Mouse (Mus musculus) layer of hippocampus, adult 11-12 months (tissue): ENCODE results near the gene Sipa1l2.

Experiments used
- DNase-seq: peaks from one replicate; pipeline ENCODE4 v3.0.0; 2022; ENCODE audit warnings: low spot score

Sipa1l2 gene

GRCm38 (mm10) chr8:125576127-125576526 is 6.5 kb upstream of the Sipa1l2 start:
- no peak for DNase-seq

GRCm38 (mm10) chr8:125574280-125574679 is 4.7 kb upstream of the Sipa1l2 start:
- peak; percentile 72 for DNase-seq

- no peak for DNase-seq
Measured at GRCm38 (mm10) chr8:125572246-125572645, 2.6 kb upstream of the Sipa1l2 start.

GRCm38 (mm10) chr8:125570835-125571465 is 1.3 kb upstream of the Sipa1l2 start:
- DNase-seq: peak; percentile 52

GRCm38 (mm10) chr8:125570389-125570788 is 781 bp upstream of the Sipa1l2 start:
- DNase-seq: no peak

GRCm38 (mm10) chr8:125568851-125569532 is 616 bp downstream of the Sipa1l2 start:
- peak; percentile 63 for DNase-seq

GRCm38 (mm10) chr8:125568421-125568850 is 1.2 kb downstream of the Sipa1l2 start:
- DNase-seq: peak; percentile 42

GRCm38 (mm10) chr8:125567569-125567968 is 2.0 kb downstream of the Sipa1l2 start:
- no peak for DNase-seq

GRCm38 (mm10) chr8:125562878-125563277 is 6.7 kb downstream of the Sipa1l2 start:
- no peak for DNase-seq

- DNase-seq: no peak
Measured at GRCm38 (mm10) chr8:125560825-125561490, 8.7 kb downstream of the Sipa1l2 start.

- DNase-seq: no peak
Measured at GRCm38 (mm10) chr8:125559066-125559653, 10.4 kb downstream of the Sipa1l2 start.

- peak; percentile 89 for DNase-seq
Measured at GRCm38 (mm10) chr8:125558109-125559065, 11.2 kb downstream of the Sipa1l2 start.

- DNase-seq: no peak
Measured at GRCm38 (mm10) chr8:125557391-125558108, 12.1 kb downstream of the Sipa1l2 start.

GRCm38 (mm10) chr8:125556706-125557105 is 12.9 kb downstream of the Sipa1l2 start:
- DNase-seq: no peak

- no peak for DNase-seq
Measured at GRCm38 (mm10) chr8:125550567-125550966, 19.0 kb downstream of the Sipa1l2 start.

GRCm38 (mm10) chr8:125547296-125547695 is 22.3 kb downstream of the Sipa1l2 start:
- no peak for DNase-seq

- DNase-seq: peak; percentile 69
Measured at GRCm38 (mm10) chr8:125545866-125546265, 23.7 kb downstream of the Sipa1l2 start.

- peak; percentile 30 for DNase-seq
Measured at GRCm38 (mm10) chr8:125542893-125543613, 26.6 kb downstream of the Sipa1l2 start.

- no peak for DNase-seq
Measured at GRCm38 (mm10) chr8:125539056-125540013, 30.3 kb downstream of the Sipa1l2 start.
